Mouse (Mus musculus) forelimb bud, embryonic 11.5 days (tissue): ENCODE measurements around the gene Taf6.

Experiments used
- DNase-seq: peaks from one replicate; pipeline ENCODE4 v3.0.0-alpha.2; 2012; ENCODE audit warnings: low read depth, low spot score

The Taf6 gene

DNA sequence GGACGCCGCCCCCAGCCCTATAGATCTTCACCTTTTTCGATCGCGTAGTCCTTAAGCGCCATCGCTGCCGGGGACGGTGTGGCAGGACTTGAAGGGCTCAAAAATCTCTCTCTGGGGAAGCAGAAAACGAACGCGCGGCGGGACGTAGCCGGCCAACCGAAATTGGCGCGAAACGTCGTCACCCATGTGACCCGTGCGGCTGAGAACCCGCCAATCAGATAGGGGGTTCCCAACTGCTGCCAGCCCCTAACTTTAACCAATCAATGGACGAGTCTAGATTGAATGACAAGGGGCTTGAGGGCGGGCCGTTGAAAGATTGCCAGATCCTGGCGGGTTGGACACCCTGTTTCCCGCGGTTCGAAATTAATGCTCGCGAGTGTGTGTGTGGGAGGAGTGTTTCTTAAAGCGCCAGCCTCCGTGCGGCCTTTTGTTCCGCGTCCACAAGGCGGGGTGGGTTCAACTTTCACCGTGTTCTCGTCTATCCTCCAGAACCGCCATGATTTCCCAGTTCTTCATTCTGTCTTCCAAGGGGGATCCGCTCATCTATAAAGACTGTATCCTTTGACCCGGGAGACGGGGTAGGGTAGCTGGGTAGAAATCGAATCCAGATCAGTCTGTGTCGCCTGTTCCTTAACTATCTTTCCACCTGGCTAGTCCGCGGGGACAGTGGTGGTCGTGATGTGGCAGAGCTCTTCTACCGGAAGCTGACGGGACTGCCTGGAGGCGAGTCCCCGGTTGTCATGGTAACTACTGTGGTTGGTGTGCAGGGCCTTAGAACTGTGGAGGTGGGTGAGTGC lies 15.4 kb downstream of the Taf6 start, which contains the start of the genes Ap4m1 and Mcm7:
Gene Ap4m1, plus strand, starts transcription at position 308 of the 797 bp plus-strand sequence.
Gene Mcm7, minus strand, starts transcription at position 728 of the 797 bp plus-strand sequence.
- peak; percentile 96 for DNase-seq

DNA sequence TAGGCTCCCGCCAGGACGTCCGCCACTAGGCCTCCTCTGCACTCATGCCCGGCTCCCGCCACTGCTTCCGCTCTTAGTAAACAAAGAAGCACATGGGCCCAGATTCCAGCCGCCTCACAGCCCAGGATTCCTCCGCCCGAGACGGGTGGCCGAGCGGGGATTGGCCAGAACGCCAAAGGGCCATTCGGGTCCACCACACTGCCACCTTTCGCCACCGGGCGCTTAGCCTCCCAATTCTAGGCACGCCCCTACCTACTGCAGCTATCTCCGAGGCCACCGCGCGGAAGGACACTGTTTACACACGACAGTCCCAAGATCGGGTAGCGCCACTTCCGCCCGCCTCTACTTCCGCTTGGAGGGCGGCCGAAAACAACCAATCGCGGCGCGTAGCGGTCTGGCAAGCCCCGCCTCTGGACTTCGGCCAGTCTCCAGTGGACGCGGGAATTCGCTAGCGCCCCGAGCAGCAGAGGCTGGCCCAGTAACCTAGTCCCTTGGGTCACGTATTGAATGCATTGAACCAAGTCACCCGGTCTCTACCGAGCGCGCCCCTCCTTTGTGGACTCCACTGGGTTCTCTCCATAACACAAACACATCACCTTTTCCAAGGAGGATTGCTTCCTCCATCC lies 16.2 kb downstream of the Taf6 start:
- peak; percentile 97 for DNase-seq

DNA sequence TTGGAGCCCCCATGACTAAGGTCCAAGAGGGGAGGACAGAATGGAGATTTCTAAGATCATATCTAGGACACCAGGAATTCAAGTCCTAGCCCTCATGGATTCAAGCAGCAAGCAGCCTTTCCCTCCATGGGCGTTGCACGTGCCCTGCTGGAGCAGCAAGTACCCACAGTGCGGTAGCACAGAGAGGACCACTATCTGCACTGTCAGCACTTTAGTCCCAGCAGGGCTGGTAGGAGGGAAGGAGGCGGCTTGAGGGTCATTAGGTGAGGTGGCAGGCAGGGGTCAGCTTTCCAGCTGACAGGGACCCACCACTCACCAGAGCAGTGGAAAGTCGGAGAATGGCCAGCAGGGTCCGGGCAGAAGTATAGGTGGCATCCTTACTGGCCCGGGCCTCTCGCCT lies 21.7 kb downstream of the Taf6 start:
- DNase-seq = no peak

DNA sequence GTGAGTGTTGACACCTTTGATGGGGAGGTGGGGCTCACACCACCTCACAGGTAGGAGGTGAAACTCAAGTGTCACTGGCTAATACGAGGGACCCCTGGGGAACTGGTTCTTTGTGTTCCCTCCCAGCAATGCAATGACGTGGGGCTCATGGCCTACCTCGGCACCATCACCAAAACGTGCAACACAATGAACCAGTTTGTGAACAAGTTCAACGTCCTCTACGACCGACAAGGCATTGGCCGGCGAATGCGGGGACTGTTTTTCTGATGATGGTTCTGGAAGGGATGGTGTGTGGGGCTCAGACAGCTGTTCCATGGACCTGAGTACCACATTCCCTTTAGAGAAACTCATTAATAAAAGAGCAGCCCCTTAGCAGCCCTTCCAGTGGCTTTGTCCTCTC lies 23.6 kb downstream of the Taf6 start:
- DNase-seq = no peak

DNA sequence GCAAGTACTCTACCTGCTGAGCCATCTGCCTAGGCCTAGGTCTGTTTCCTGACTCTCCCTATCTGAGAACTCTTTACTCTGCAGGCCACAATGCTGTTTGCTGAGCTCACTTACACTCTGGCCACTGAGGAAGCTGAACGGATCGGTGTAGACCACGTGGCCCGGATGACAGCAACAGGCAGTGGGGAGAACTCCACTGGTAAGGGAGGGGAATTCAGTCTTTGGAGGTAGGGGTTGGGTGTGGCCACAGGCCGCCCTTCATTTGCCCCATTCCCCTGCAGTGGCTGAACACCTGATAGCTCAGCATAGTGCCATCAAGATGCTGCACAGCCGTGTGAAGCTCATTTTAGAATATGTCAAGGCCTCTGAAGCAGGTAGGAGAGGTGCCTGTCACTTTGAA lies 24.2 kb downstream of the Taf6 start:
- no peak for DNase-seq

DNA sequence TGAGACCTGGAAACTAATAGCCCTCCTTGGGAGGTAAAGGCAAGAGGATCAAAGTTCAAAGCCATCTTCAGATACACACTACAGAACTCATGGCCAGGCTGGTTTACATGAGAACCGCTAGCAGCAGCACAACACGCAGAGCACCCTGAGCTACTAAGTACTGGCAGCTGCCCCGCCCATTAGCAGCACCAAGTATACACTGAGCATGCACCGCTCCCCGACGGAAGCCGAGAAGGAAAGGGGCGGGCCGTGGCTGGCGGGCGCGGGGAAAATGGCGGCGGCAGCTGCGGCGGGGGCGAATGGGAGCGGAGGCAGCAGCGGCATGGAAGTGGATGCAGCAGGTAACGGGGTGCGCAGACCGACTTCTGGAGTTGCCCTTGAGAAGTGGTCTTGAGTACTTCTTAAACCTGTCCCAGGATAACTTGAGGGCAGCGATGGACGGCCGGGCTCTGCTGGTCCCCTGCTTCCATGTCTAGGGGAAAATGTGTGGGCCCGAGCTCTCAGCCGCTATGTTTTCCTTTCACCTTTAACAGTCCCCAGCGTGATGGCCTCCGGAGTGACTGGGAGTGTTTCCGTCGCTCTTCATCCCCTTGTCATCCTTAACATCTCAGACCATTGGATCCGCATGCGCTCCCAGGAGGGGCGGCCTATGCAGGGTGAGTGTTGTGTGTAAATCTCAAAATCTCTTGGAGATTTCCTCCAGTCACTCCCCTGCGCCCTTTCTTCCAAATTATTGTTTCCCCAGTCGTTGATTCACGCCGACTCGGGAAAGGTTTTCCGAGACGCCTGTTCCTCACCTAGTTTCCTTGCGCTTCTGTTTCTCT lies 26.2 kb downstream of the Taf6 start, which contains the start of gene Cops6:
Gene Cops6, plus strand, starts transcription at position 230 of the 824 bp plus-strand sequence.
- peak; percentile 83 for DNase-seq

DNA sequence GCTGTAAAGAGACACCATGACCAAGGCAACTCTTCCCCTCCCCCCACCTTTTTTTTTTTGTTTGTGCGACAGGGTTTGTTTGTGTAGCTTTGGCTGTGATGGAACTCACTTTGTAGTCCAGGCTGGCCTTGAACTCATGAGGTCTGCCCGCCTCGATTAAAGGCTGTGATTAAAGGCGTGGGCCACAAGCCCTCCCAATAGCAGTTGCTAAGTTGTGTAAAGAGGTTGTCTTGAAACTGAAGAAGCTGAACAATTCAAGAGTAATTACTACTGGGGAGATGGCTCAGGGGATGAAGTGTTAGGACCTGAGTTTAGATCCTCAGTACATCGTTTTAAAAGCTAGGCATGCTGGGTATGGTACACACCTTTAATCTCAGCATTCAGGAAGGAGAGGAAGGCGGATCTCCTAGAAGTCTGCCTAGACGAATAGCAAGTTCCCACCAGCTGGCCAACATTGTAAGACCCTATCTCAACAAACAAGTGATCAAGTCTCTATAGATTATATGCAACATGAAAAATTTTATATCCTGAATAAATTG lies 27.0 kb downstream of the Taf6 start:
- no peak for DNase-seq

DNA sequence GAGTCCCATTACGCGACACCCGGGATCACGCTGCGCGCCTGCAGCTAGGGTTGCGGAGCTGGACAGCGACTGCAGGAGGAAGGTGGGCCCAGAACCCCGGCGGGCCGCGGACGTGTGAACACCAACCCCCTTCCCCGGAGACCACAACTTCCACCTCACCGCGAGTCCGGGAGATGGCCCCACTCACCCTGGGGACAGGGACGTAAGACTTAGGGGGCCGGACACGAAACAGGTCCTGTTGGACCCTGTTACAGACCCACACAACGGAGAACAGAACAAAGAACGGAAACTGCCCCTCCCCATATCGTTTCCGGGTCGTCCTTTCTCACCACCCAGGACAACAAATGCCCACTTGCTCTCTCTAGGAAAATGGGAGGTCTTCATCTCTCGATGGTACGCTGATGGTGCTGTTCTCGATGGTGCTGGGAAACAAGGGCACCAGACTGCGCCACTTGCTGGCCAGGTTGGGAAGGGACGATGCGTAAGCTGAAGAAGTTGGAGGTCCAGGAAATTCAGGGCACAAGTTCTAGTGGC lies 31.7 kb downstream of the Taf6 start, which contains the start of gene Zfp113:
Gene Zfp113, minus strand, starts transcription at position 302 of the 534 bp plus-strand sequence.
- peak; percentile 96 for DNase-seq

DNA sequence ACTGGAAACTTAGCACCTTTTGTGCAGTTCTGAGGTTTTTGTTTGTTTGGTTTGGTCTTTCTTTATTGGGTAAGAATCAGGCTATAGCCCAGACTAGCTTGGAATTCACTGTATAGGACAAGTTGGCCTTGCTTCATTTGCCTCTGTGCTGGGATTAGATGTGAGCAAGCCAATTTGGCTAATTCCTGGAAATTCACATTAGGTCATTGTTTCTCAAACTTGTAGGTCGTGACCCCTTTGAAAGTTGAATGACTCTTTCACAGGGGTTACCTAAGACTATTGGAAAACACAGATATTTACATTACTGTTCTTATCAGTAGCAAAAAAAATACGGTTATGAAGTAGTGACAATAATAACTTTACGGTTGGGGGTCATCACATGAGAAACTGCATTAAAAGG lies 32.9 kb downstream of the Taf6 start:
- no peak for DNase-seq

DNA sequence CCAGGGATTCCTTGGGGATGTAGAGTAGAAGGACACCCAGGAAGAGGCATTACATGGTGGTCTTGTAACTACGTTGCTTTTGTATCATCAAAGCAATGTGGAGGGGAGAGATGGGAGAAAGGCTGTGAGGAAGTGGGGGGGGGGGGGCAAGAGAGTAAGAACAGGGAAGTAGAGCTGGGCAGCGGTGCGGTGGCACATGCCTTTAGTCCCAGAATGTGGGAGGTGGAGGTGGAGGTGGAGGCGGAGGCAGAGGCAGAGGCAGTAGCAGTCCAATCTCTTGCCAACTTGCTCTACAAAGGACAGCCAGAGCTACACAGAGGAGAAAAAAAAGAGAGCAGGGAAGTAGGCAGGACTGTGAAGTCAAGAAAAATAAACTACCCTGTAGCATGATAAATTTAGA lies 48.7 kb downstream of the Taf6 start:
- DNase-seq = no peak

DNA sequence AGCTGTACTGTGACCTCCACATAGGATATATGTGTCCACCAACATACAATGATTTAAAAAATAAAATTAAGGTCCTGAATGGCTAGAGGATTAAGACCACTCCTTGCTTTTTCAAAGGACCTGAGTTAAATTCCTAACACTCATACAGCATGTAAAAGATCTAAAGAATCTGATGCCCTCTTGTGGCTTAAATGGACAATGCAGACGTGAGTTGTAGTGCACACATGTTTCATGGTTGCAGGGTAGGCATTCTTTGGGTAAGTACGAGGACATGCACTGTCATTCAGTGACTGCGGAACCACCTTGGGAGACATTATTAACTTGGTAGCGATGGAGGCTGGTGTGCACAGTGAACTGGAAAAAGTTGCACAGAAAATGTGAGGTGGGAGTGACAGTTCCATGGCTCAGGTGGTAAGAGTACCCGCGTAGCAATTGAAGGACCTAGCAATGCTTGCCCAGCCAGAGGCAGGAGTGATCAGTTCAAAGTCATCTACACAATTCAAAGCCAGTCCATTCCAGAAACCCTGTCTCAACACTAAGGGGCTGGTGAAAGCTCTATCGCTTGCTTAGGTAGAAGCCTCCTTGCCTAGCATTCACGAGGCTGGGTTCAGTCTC lies 49.2 kb downstream of the Taf6 start:
- peak; percentile 56 for DNase-seq

DNA sequence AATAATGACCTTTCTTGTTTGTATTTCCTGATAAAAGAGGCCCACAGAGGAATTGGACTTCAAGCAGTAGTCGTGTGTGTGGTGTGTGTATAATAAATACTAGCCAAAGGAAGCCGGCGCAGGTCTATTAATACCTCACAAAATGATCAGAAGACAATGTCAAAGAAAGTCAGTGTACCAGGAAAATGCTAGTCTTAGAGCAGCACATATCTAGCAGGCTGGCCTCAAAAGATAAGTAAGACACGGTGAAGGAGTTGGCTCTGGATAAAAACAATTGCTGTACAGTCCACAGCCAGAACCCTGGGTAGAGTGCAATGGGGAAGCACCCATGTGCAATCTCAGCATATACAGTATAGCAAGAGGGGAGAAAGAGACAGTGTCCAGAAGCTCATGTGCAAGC lies 50.0 kb downstream of the Taf6 start:
- no peak for DNase-seq

DNA sequence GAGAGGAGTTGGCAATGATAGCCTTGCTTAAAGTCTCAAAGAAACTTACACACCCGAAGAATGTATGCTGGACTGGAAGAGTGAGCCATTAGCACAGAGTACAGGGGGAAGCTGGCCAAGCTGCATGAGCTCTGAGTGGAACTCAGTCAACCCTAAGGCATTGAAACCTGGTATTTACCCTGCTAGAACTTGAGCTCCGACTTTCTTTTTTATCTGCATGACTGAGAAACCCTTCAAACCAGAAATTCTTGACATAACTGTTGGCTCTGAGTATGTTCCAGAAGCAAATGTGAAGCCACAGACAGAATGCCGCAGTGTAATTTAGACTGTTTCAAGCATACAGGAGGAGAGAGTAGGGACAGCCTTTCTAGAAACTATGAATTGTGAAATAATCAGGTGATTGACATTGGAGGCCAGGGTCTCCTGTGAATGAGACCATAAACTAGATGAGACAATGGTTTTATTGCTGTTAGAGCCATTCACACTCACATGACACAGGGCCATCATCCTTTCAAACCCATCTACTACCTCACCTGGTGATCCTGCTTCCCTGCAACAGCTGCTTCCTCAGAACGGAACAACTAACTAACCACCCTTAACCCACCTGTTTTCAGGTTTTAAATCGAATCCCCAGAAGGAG lies 54.7 kb downstream of the Taf6 start:
- no peak for DNase-seq
